In genomic region chr3:79886357-79887091, GRCm38 (mm10) we compare ENCODE assay signal across 8 mouse cellular contexts. TPM values are rescaled to one million over a fixed set of nuclear protein-coding genes. Genes with fewer than 3 reads are reported as not detected.
DNase-seq lines count a peak whose midpoint lies in the region; ATAC-seq and TF ChIP-seq lines count a peak whose summit lies in the region.

No protein-coding gene starts in this region.

- no peaks in the 10 kb centered on the region for H3K27me3 ChIP-seq in G1E (ENCODE audit: insufficient read depth, low read length)
- H3K27me3 ChIP-seq in lung, embryonic 15.5 days: no peaks in the 10 kb centered on the region

- peaks cover 52% of the 10 kb centered on the region for H3K4me1 ChIP-seq in G1E (ENCODE audit: insufficient read depth, low read depth, low read length)
- peaks cover 33% of the 10 kb centered on the region for H3K4me1 ChIP-seq in lung, embryonic 15.5 days

- peak overlapping the region; percentile 16 for H3K9ac ChIP-seq in lung, embryonic 15.5 days

- H3K4me3 ChIP-seq in G1E (ENCODE audit: low read depth, low read length): peak overlapping the region; percentile 74
- H3K4me3 ChIP-seq in lung, embryonic 15.5 days: peak overlapping the region; percentile 39

- DNase-seq in adrenal gland, postnatal 14 days: peak; percentile 48
- no peak for DNase-seq in adrenal gland, postnatal 4 days (ENCODE audit: low spot score in 2 of 2)
- DNase-seq in G1E (ENCODE audit: low spot score): no peak
- peak; percentile 33 for DNase-seq in gastrocnemius, postnatal 25 days
- peak; percentile 6 for DNase-seq in induced T-regulatory cell, adult 2 months (ENCODE audit: low read depth)
- DNase-seq in spleen, postnatal 4 days (ENCODE audit: low spot score in 2 of 2): peak; percentile 20 to 63
- DNase-seq in urinary bladder, adult 18-20 months (ENCODE audit: low spot score in 2 of 2): no peak

- H3K36me3 ChIP-seq in G1E (replicated peaks): peaks cover 33% of the 10 kb centered on the region
- no peaks in the 10 kb centered on the region for H3K36me3 ChIP-seq in lung, embryonic 15.5 days

- 62% methylated on average over 23 of the region's 23 CpGs for WGBS in lung, embryonic 15.5 days

- 0 out of 2 replicates have a peak, but pooled peaks cover under 1% of the 10 kb centered on the region for H3K9me3 ChIP-seq in G1E (replicated peaks)
- no peaks in the 10 kb centered on the region for H3K9me3 ChIP-seq in lung, embryonic 15.5 days

- peak; percentile 22; the same call in 1 of the 2 replicates for ATAC-seq in G1E (ENCODE audit: extremely low read depth, insufficient number of reproducible peaks, low FRiP score, poor library complexity, severe bottlenecking)
- ATAC-seq in lung, embryonic 15.5 days (ENCODE audit: borderline replicate concordance, extremely low read depth, low FRiP score, low TSS enrichment): peak; percentile 53; the same call in 1 of the 2 replicates

- peak overlapping the region; percentile 86 for H3K27ac ChIP-seq in lung, embryonic 15.5 days

- peak overlapping the region; percentile 55 for H3K4me2 ChIP-seq in lung, embryonic 15.5 days

- no peak for TF ChIP-seq CTCF in G1E (IDR thresholded peaks at IDR 0.05; ENCODE audit: low read depth, low read length)

RNA-seq across cellular contexts. Expression of gene Fam198b, which starts 2.2 kb away (rescaled TPM):
- 27.3 and 31.0 TPM in 2 replicates for total RNA-seq in adrenal gland, postnatal 14 days (2021)
- total RNA-seq in adrenal gland, postnatal 4 days (2021): 10 to 100 TPM; 24.8 TPM
- total RNA-seq in G1E (2014; fragmentation: Nextera tagmentation) (102 and 117 TPM in 2 replicates), G1E (2017) (182 and 207 TPM in 2 replicates)
- polyA plus RNA-seq in G1E (2012): 3.2 and 3.6 TPM in 2 replicates
- total RNA-seq in gastrocnemius, postnatal 25 days (2021): 10 to 100 TPM; 10.2 to 13.3 TPM
- polyA plus RNA-seq in lung, embryonic 15.5 days (2015; fragmentation: Nextera tagmentation; extraction: Ambion mirVana): 23.6 and 27.1 TPM in 2 replicates

RNA-seq across cellular contexts. Expression of gene Tmem144, which starts 34.0 kb away (rescaled TPM):
- 8.6 and 11.0 TPM in 2 replicates for total RNA-seq in adrenal gland, postnatal 14 days (2021)
- 10 to 100 TPM; 11.3 to 13.4 TPM for total RNA-seq in adrenal gland, postnatal 4 days (2021)
- total RNA-seq in G1E (2014; fragmentation: Nextera tagmentation) (10.5 and 12.6 TPM in 2 replicates), G1E (2017) (34.7 and 42.9 TPM in 2 replicates)
- 0.21 and 0.63 TPM in 2 replicates for polyA plus RNA-seq in G1E (2012)
- total RNA-seq in gastrocnemius, postnatal 25 days (2021): 1 to 10 TPM; 1.3 to 3.4 TPM
- polyA plus RNA-seq in lung, embryonic 15.5 days (2015; fragmentation: Nextera tagmentation; extraction: Ambion mirVana): 4.9 and 5.2 TPM in 2 replicates

Comparison
In these comparisons a context has a peak if more than half of its experiments do, and no peak if none do; other contexts are left out.
1. DNase-seq: peak in adrenal gland, postnatal 14 days (single experiment), gastrocnemius, postnatal 25 days (single experiment), induced T-regulatory cell, adult 2 months (single experiment) and spleen, postnatal 4 days (2 of 2); none in adrenal gland, postnatal 4 days (0 of 2), G1E (single experiment) and urinary bladder, adult 18-20 months (0 of 2).